Mouse (Mus musculus) forebrain, embryonic 14.5 days (tissue): ENCODE measurements at regions not wholly inside any gene's neighbourhood (a gene's known extent, or its start where the extent isn't known, plus 50 kb on each side); places are given as distances from the start of the nearest gene placed in this dataset.
A peak's percentile ranks its signal among the peaks of the same experiment; 100 is the strongest.

ENCODE experiments used
- ATAC-seq: fragments of 200-750 bp; cut with Nextera tagmentation; 2 replicates; pipeline ENCODE4 v1.8.0; 2017; ENCODE audit warnings: mild to moderate bottlenecking, moderate library complexity
- DNase-seq: peaks from one replicate; pipeline ENCODE4 v3.0.0-alpha.2; 2015; ENCODE audit warnings: low spot score
- H3K27ac ChIP-seq: fragments of 300-500 bp; sonication (generic); 2 replicates; pipeline ENCODE4 v1.5.1; 2014; ENCODE audit warnings: low read depth, mild to moderate bottlenecking, control low read depth, low read length, moderate library complexity
- H3K27me3 ChIP-seq: fragments of 300-500 bp; sonication (generic); replicated peaks from 2 replicates; pipeline ENCODE4 v1.6.1; 2014; ENCODE audit warnings: low read length, control low read depth, mixed read lengths; ENCODE audit not compliant: control insufficient read depth, insufficient read depth
- H3K36me3 ChIP-seq: fragments of 300-500 bp; sonication (generic); 2 replicates; pipeline ENCODE4 v1.6.1; 2014; ENCODE audit warnings: low read length, control low read depth; ENCODE audit not compliant: control insufficient read depth, insufficient read depth
- H3K4me1 ChIP-seq: fragments of 300-500 bp; sonication (generic); 2 replicates; pipeline ENCODE4 v1.6.1; 2014; ENCODE audit warnings: antibody characterized with exemption, low read length, control low read depth; ENCODE audit not compliant: control insufficient read depth, insufficient read depth
- H3K4me2 ChIP-seq: fragments of 300-500 bp; sonication (generic); 2 replicates; pipeline ENCODE4 v1.6.1; 2014; ENCODE audit warnings: mild to moderate bottlenecking, control low read depth, low read length
- H3K4me3 ChIP-seq: fragments of 300-500 bp; sonication (generic); 2 replicates; pipeline ENCODE4 v1.5.1; 2014; ENCODE audit warnings: low read depth, low read length, control low read depth
- H3K9ac ChIP-seq: fragments of 300-500 bp; sonication (generic); 2 replicates; pipeline ENCODE4 v1.6.1; 2014; ENCODE audit warnings: mild to moderate bottlenecking, low read length, control low read depth, moderate library complexity
- H3K9me3 ChIP-seq: fragments of 300-500 bp; sonication (generic); replicated peaks from 2 replicates; pipeline ENCODE4 v1.6.1; 2016; ENCODE audit warnings: low read length, control low read depth, mixed read lengths; ENCODE audit not compliant: control insufficient read depth
- WGBS: fragments of 180-500 bp; shearing (Covaris S2); extraction: QIAGEN DNeasy Blood & Tissue Kit; methylation state at CpG from one replicate; pipeline ENCODE4 v1.1.7; 2014; 5-methylcytosine and 5-hydroxymethylcytosine counted together

DNA sequence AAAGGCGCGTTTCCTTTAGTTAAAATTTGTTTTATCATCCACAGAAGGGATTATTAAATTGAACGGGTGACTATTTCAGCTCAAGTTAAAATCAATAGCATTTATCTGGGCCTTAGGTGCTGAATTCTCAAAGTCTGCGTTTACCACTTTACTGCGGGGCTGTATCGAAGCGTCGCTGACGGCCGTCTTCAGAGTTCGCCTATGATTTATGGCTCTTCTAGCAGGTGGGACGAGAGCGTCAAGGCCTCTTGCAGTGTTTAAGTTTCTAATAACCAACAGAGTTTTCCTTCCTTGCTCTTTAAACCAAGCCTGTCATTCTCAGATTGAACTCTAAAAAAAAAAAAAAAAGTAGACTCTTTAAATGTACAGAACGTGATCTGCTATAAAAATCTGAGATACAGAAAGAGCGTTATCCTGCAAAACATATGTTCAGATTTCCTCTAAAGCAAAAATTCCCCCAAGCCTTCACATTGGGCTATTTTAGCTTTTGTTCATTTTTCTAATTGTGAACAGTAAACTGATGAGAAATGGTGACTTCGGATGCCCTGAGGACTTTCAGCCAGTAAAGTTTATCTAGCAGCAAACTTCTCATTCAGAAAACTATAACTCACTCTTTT lies 246.9 kb downstream of the Rpl36a-ps1 start:
- WGBS, result 91% methylated on average over 16 of the region's 16 CpGs

GRCm38 (mm10) chr14:98730375-98730774 lies 263.7 kb downstream of the Rpl36a-ps1 start:
- DNase-seq, result no peak
- no peak for ATAC-seq
- Histone ChIP-seq H3K4me3 (no peak overlapping the region), H3K4me1 (no peaks in the 10 kb centered on the region), H3K9me3 (no peaks in the 10 kb centered on the region), H3K9ac (no peak overlapping the region), H3K27me3 (no peaks in the 10 kb centered on the region), H3K36me3 (no peaks in the 10 kb centered on the region), H3K4me2 (no peak overlapping the region), H3K27ac (no peak overlapping the region)
- WGBS, result 93% methylated on average over 3 of the region's 3 CpGs

More for the DNA sequence above, 246.9 kb downstream of the Rpl36a-ps1 start:
- DNase-seq (no peak), ATAC-seq (no peak)
- Histone ChIP-seq H3K27ac (no peak overlapping the region), H3K4me2 (no peak overlapping the region), H3K4me3 (no peak overlapping the region), H3K36me3 (no peaks in the 10 kb centered on the region), H3K4me1 (no peaks in the 10 kb centered on the region), H3K9me3 (no peaks in the 10 kb centered on the region), H3K9ac (no peak overlapping the region), H3K27me3 (no peaks in the 10 kb centered on the region)

DNA sequence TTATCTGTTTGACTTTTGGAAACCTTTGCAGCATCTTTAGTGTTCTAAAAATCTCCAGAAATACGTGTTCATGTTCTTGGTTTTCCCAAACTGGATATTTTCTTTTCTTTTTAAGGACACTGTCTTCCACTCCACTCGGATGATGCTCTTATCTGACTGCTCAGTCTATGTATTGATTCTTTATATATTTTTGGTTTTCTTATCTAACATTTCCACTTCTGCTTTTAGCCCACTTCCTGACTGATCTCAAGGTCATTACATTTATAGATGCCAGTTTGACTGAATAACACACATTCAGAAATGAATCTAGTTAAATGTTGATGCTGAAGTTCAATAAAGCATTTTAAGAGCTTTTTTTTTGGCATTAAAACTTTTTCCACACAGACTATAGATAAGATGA lies 265.3 kb downstream of the Rpl36a-ps1 start:
- no peaks in the 10 kb centered on the region for H3K36me3 ChIP-seq

GRCm38 (mm10) chr14:98722481-98722880 lies 271.6 kb downstream of the Rpl36a-ps1 start:
- Histone ChIP-seq H3K4me2 (no peak overlapping the region), H3K27ac (no peak overlapping the region), H3K36me3 (no peaks in the 10 kb centered on the region), H3K4me3 (no peak overlapping the region), H3K4me1 (no peaks in the 10 kb centered on the region), H3K9me3 (no peaks in the 10 kb centered on the region), H3K9ac (no peak overlapping the region), H3K27me3 (no peaks in the 10 kb centered on the region)
- no peak for ATAC-seq
- 92% methylated on average over 9 of the region's 9 CpGs for WGBS
- no peak for DNase-seq

More for the DNA sequence above, 265.3 kb downstream of the Rpl36a-ps1 start:
- no peaks in the 10 kb centered on the region for H3K27me3 ChIP-seq
- no peaks in the 10 kb centered on the region for H3K9me3 ChIP-seq
- no peaks in the 10 kb centered on the region for H3K4me1 ChIP-seq
- ATAC-seq (no peak), DNase-seq (no peak)
- no peak overlapping the region for H3K4me2 ChIP-seq
- no peak overlapping the region for H3K27ac ChIP-seq
- 81% methylated on average over 2 of the region's 2 CpGs for WGBS
- no peak overlapping the region for H3K9ac ChIP-seq
- no peak overlapping the region for H3K4me3 ChIP-seq

DNA sequence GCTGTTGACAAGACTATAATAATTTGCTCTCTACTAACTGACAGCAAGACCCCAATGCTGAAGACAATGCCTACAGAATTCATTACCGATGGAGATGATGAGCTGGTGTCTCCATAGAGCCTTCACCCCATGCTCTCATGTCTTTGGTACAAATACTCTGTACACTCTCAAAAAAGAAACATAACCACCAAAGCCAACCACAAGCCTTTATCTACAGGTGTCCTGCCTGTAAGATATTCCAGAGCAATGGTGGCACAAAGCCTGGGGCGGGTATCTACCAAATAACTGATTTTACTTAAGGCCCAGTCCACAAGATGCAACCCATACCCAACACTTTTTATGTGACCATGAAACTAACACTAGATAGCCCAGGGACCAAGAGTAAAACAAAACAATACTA lies 273.1 kb downstream of the Rpl36a-ps1 start:
- ATAC-seq (no peak), DNase-seq (no peak)
- WGBS, result 95% methylated on average over 2 of the region's 2 CpGs
- no peaks in the 10 kb centered on the region for H3K36me3 ChIP-seq
- no peak overlapping the region for H3K4me3 ChIP-seq
- no peaks in the 10 kb centered on the region for H3K27me3 ChIP-seq
- H3K27ac ChIP-seq, result no peak overlapping the region
- no peaks in the 10 kb centered on the region for H3K4me1 ChIP-seq
- no peak overlapping the region for H3K9ac ChIP-seq
- no peaks in the 10 kb centered on the region for H3K9me3 ChIP-seq
- H3K4me2 ChIP-seq, result no peak overlapping the region

GRCm38 (mm10) chr14:98708045-98708444 lies 286.1 kb downstream of the Rpl36a-ps1 start:
- no peak for DNase-seq
- WGBS, result 60% methylated on average over 2 of the region's 2 CpGs
- Histone ChIP-seq H3K4me3 (no peak overlapping the region), H3K27ac (no peak overlapping the region), H3K4me1 (no peaks in the 10 kb centered on the region), H3K9me3 (no peaks in the 10 kb centered on the region), H3K9ac (no peak overlapping the region), H3K36me3 (no peaks in the 10 kb centered on the region), H3K4me2 (no peak overlapping the region), H3K27me3 (no peaks in the 10 kb centered on the region)
- ATAC-seq, result no peak

GRCm38 (mm10) chr14:98707574-98707973 lies 286.5 kb downstream of the Rpl36a-ps1 start:
- ATAC-seq (no peak), DNase-seq (no peak)
- Histone ChIP-seq H3K9ac (no peak overlapping the region), H3K36me3 (no peaks in the 10 kb centered on the region), H3K4me2 (no peak overlapping the region), H3K4me1 (no peaks in the 10 kb centered on the region), H3K27ac (no peak overlapping the region), H3K4me3 (no peak overlapping the region), H3K27me3 (no peaks in the 10 kb centered on the region), H3K9me3 (no peaks in the 10 kb centered on the region)
- 94% methylated on average over 4 of the region's 4 CpGs for WGBS

- no peaks in the 10 kb centered on the region for H3K4me1 ChIP-seq
- H3K9ac ChIP-seq, result no peak overlapping the region
- no peaks in the 10 kb centered on the region for H3K27me3 ChIP-seq
- no peak overlapping the region for H3K27ac ChIP-seq
- no peak for DNase-seq
- H3K36me3 ChIP-seq, result no peaks in the 10 kb centered on the region
- no peak for ATAC-seq
- no peak overlapping the region for H3K4me3 ChIP-seq
- no peak overlapping the region for H3K4me2 ChIP-seq
- 91% methylated on average over 6 of the region's 6 CpGs for whole genome bisulfite sequencing
- no peaks in the 10 kb centered on the region for H3K9me3 ChIP-seq
Measured at GRCm38 (mm10) chr14:98703289-98703688, 290.8 kb downstream of the Rpl36a-ps1 start.

GRCm38 (mm10) chr14:98656533-98656932 lies 337.6 kb downstream of the Rpl36a-ps1 start:
- H3K9ac ChIP-seq, result no peak overlapping the region
- no peaks in the 10 kb centered on the region for H3K9me3 ChIP-seq
- no peak overlapping the region for H3K27ac ChIP-seq
- no peaks in the 10 kb centered on the region for H3K36me3 ChIP-seq
- DNase-seq (peak; percentile 36), ATAC-seq (no peak)
- no peak overlapping the region for H3K4me2 ChIP-seq
- no peaks in the 10 kb centered on the region for H3K27me3 ChIP-seq
- WGBS, result 69% methylated on average over 4 of the region's 4 CpGs
- no peak overlapping the region for H3K4me3 ChIP-seq
- no peaks in the 10 kb centered on the region for H3K4me1 ChIP-seq
